Comparison of ENCODE assay signal across 10 mouse cellular contexts in the genomic region with DNA sequence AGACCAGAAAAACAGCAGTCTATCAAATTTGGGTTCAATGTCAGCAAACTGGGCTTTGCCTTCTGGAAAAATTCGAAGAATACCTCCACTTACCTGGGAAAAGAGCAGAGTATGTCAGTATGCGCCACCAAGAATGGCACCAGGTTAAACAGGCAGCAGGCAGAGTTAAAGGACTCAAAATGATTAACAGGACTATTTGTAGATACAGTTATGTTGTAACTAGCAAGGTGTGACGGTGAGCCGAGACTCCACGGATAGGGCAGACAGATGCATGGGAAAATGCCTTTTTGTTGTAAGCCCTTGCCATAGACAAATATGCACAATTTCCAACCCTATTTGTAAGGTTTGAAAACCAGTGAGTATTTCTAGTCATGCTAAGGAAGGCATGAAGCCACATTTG.
"Had no signal": no experiment of that assay in that cellular context is flagged by ENCODE, and none has a peak within 500 bp of the region (broad histone marks: within the 10 kb centered on the region; RNA-seq: fewer than 3 reads in every experiment).

No protein-coding gene starts in this region.

- H3K27ac ChIP-seq: liver, embryonic 13.5 days had no signal

- ATAC-seq: inflammation-experienced regulatory T-cells, adult 6 months; intestine, embryonic 16.5 days had no signal

- H3K27me3 ChIP-seq: liver, embryonic 13.5 days had no signal

- H3K9me3 ChIP-seq: liver, embryonic 13.5 days had no signal

- H3K4me2 ChIP-seq: liver, embryonic 13.5 days; midbrain, embryonic 11.5 days had no signal

- H3K4me3 ChIP-seq: liver, embryonic 13.5 days had no signal

- DNase-seq: liver, embryonic 13.5 days; lung, adult 2 months; lung, postnatal 14 days; lung, postnatal 4 days; midbrain, embryonic 14.5 days; thymus, adult 18-20 months; thymus, postnatal 36 days had no signal

- H3K9ac ChIP-seq: liver, embryonic 13.5 days had no signal
